Mouse (Mus musculus): ENCODE results near the gene Pcdh11x. TPM values are rescaled to one million over a fixed set of nuclear protein-coding genes. Genes with fewer than 3 reads are reported as not detected.
"Not testable (repeated sequence)": the region's sequence is repeated elsewhere in the genome, so short reads cannot be mapped to it uniquely, and the experiment has no call there.

Pcdh11x gene
- 1 to 10 TPM; 6.1 to 7.4 TPM for total RNA-seq (2021)
- long read RNA-seq, experiment 1, partial matches to known transcripts, result 1 of 3 reads
- long read RNA-seq, experiment 1, other reads (novel, unspliced or antisense), result 1 of 3 reads
- long read RNA-seq, experiment 2, partial matches to known transcripts, result 1 of 2 reads
- long read RNA-seq, experiment 2, other reads (novel, unspliced or antisense), result 1 of 2 reads

DNA sequence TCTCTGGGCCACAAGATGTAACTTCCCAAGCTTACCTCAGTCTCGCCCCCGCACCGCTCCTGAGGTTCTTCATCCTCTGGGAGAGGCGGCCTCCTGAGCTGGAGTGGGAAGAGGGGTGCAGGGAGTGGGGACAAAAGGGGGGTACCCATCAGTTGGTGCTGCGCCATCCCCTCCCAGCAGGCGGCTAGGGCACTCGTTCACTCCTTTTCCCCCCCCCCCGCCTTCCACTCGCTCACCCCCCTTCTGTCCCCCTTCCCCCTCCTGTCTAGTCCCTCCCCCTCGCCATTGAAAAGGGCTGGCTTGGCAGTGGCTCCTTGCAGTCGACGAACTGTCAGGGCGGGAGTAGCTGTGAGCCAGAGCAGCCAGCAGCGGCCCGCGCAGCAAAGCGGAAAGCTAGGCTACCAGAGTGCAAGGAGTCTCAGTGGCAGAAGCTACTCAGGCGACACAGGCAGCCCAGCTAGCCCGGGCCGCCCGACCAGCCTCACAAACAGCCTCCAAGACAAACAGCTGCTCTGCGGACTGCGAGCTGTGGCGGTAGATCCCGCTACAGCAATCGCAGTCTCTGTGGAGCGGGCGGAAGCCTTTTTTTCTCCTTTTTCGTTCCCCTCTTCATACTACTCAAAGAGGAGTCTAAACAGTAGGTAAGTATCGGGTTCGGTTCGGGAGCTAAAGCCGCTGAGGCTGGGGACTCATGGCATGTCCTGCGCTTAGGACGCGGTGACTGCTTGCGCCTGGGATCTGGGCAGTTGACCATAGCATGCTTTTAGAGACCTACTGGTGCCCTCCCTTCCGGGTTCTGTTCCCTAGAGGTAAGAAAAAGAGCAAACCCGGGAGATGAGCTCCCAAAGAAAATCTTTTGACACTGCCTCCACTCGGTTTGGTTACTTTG lies at the start of gene Pcdh11x:
Pcdh11x (plus strand) TSS at position 249 of the 889 bp plus-strand sequence.
- Histone ChIP-seq H3K27ac (peak within 1 kb of the TSS; percentile 41; the same call in 1 of the 2 replicates), H3K4me3 (peak within 1 kb of the TSS; percentile 61)
- DNase-seq (ENCODE audit: low spot score in 2 of 2), result peak; percentile 28 to 36
- peak; percentile 47 for TF ChIP-seq CTCF (conservative IDR thresholded peaks at IDR 0.05)

DNA sequence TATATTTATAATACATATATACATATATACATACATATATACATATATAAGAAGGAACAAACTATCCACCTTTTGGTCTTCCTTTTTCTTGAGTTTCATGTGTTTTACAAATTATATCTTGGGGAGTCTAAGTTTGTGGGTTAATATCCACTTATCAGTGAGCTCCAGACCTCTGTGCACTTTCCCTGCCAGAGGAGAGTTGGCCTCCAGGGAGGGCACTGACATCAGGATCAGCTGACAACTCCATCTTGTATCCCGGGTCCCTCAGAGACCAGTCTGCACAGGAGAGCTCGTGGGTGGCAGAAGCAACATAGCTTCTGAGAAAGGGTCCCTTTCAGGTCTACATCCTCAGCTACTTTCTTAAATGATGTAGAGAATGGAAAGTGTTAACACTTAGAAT lies 30.0 kb upstream of the Pcdh11x start:
- no peak for DNase-seq (ENCODE audit: low spot score in 2 of 2)
- no peak for TF ChIP-seq CTCF (conservative IDR thresholded peaks at IDR 0.05)
- H3K4me3 ChIP-seq, result no peak overlapping the region
- H3K27ac ChIP-seq, result no peak overlapping the region

DNA sequence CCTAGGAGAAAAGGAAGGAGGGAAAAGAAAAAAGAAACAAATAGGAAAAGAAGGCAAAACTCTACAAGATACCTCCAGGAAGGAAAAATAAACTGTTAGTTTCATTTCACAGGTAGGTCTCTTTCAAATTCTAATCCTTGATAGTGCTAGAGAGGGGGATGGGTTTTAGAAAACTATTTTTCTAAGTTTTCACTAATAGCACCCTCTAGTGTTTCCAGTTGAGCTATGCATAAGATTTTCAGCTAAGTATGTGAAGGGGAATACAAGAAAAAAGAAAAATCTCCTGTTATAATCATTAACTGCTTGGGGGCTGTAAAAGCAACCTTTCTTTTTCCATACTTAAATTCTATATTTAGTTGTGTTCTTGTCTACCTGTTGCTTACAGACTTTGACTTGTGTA lies 4.5 kb upstream of the Pcdh11x start:
- Histone ChIP-seq H3K27ac (no peak overlapping the region), H3K4me3 (no peak overlapping the region)
- TF ChIP-seq CTCF (conservative IDR thresholded peaks at IDR 0.05), result peak; percentile 76
- no peak for DNase-seq (ENCODE audit: low spot score in 2 of 2)

DNA sequence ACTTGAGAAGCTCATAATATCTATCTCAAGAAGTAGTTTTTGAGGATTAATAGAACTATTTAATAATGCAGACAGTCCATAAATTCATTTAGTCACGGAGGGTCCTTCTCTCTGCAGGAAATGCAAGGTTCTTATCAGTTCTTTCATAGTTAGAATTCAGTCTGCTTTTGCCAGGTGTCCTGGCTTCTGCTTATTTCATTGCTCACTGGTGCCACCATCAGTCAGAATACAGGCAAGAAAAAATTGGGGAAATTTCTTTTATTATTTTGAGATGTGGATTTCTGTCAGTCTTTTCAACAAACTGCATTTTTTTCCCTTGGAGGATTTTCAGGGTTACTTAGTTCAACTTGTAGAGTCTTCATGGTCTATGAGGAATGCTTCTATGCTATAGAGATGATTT lies 2.6 kb upstream of the Pcdh11x start:
- Histone ChIP-seq H3K27ac (no peak overlapping the region), H3K4me3 (no peak overlapping the region)
- TF ChIP-seq CTCF (conservative IDR thresholded peaks at IDR 0.05), result peak; percentile 75
- no peak for DNase-seq (ENCODE audit: low spot score in 2 of 2)

DNA sequence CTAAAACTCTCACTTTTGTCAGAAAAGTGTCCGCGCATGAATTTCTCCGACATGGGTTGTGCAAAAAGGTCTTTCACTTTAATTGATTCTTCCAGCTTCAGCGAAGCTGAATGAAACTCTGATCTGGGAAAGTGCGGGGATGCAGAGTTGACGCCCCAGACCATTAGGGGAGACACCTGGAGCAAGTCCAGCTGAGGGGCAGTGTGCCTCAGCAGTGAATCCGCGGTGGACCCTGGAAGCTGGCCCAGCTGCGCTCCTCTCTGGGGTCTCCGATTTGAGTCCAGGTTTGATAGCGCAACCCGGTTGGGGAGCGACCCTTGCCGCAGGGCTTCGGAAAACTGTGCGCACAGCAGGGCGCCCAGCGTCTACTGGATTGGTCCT lies 831 bp downstream of the Pcdh11x start:
- Histone ChIP-seq H3K27ac (no peak overlapping the region), H3K4me3 (peak overlapping the region; percentile 61)
- TF ChIP-seq CTCF (conservative IDR thresholded peaks at IDR 0.05), result no peak
- no peak for DNase-seq (ENCODE audit: low spot score in 2 of 2)

DNA sequence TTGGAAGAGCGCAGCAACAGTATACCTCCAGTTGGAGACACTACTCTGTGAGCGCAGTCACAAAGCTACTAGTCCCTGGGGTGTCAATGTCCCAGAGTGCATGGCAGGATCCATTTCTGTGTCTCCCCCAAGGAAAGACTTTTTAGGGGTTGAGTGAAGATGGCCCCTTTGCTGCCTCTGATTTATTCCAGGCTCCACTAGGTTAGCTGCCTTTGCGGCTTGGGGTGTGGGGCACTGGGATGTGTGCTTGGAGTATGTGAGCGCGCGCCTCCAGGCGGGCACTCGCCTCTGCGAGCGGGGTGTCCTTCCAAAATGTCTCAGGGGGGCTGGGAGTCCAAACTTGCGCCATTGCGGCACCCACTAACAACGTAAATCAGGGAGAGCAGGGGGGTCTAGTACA lies 1.6 kb downstream of the Pcdh11x start:
- Histone ChIP-seq H3K27ac (no peak overlapping the region), H3K4me3 (peak overlapping the region; percentile 61)
- DNase-seq (ENCODE audit: low spot score in 2 of 2), result peak in 1 of 2 experiments; percentile 12
- TF ChIP-seq CTCF (conservative IDR thresholded peaks at IDR 0.05), result 0 out of 2 replicates have a peak, but pooled peaks have one; percentile 10

DNA sequence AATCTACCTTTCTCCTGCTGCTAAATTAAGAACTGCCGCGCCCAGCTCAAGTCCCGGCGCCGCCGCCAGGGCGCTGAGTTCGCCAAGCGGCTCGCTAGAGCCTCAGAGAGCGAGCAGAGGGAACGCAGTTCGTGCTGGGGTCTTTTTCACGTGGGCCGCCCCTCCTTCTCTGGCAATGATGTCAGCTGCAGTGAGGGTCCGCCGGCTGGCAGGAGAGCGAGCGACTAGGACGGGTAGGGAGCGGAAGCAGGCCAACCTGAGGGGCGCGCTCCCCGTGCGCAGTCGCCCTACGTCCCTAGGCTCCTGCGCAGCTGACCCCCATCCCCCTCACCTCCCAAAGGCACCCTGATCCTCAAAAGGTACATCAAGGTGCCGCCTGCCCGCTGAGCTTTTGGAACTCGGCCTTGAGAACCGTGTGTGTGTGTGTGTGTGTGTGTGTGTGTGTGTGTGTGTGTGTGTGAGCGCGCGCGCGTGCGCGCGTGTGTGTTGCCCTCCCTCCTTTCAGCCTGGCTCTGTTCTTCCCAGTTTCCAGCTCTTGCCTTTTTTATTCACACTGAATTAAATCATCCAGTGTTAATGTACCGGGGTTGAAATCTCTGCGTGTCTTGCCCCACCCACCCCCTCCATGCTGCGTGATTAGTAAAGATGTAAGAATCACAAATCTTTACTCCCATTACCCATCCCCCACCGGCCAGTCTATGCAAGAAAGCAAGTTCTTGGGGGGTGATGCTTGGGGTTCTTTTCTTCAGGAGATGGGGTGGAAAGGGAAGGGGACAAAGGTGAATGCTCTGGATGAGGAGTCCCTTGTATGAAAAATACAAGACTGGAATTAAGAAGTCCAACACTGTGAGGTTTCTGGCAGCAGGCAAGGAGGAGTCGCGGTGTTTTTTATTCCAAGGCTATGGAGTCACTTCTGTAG lies 3.0 kb downstream of the Pcdh11x start:
- peak in 1 of 2 experiments; percentile 18 for DNase-seq (ENCODE audit: low spot score in 2 of 2)
- peak overlapping the region; percentile 77 for H3K27ac ChIP-seq
- peak; percentile 59 for TF ChIP-seq CTCF (conservative IDR thresholded peaks at IDR 0.05)

DNA sequence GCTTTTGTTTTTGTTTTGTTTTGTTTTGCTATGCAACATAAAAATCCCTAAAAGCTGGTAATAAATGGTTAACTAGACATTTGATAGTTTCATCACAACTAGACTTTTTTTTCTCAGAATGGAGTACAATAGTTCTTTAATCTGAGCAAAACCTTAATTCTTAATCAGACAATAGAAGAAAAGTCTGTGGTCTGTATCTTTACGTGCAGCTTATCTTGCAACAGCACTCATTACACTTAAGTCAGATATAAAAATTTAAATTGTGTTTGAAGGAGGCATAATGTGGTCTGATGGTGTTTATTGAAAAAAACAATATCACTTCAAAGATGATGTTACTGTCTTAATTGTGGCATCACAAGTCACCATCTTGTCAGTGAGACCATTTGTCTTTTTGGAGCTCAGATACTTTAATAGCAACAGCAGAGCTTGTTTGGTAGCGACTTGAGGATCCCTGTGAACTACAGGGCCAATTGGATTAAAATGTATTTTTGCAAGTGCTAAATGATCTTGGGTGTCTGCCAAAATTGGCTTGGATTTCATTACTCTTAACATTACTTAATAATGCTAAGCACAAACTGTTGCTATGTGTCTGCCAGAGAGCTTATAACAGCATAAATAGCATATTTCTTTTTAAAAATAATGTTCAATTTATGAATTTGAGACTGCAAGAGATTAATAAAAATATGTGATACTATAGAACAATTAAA lies 11.6 kb downstream of the Pcdh11x start:
- no peak overlapping the region for H3K27ac ChIP-seq
- H3K4me3 ChIP-seq, result no peak overlapping the region
- no peak for TF ChIP-seq CTCF (conservative IDR thresholded peaks at IDR 0.05)
- no peak for DNase-seq (ENCODE audit: low spot score in 2 of 2)

More for the DNA sequence above, 3.0 kb downstream of the Pcdh11x start:
- peak overlapping the region; percentile 61 for H3K4me3 ChIP-seq

DNA sequence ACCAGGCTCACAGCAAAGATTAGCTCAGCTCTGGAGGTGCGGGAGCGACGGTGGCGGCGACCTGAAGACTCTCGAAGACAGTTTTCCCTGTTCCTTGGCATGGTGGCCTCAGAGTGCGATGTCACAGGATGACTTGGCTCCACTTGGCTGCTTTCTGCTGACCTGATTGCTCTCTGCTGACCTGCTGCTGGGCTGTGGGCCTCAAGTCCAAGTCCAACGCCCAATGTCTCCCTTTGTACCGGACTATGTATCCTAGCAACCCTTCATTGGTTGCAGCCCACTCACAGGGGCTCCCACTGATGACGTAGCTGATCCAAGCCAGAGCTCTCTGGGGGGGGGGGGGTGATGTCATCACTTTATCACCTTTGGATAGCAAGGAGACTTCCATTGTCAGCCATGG lies 22.9 kb downstream of the Pcdh11x start, which contains the start of gene H2afb3:
H2afb3 (minus strand) TSS at position 101 of the 400 bp plus-strand sequence.
- not testable (repeated sequence) for H3K27ac ChIP-seq; H3K4me3 ChIP-seq; DNase-seq (ENCODE audit: low spot score in 2 of 2)

DNA sequence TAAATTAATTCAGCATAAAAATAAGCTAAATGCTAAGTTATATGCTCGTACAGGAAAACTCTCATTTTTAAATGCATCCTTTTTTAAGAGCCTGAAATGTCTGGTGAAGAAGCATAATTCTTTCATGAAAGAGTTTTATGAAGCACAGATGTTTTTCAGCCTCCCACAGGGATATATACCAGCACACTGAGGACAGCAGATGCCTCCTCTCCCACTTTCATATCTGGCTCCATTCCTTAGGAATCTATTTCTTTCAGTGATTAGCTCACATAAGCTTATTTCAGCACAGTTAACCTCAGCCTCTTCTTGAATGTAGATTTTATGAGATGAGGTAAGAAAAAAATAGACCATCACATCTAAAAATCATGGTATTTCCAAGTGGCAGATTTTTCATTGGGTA lies 176.2 kb downstream of the Pcdh11x start:
- DNase-seq (ENCODE audit: low spot score in 2 of 2), result peak in 1 of 2 experiments; percentile 3
- Histone ChIP-seq H3K4me3 (no peak overlapping the region), H3K27ac (no peak overlapping the region)
- TF ChIP-seq CTCF (conservative IDR thresholded peaks at IDR 0.05), result no peak

DNA sequence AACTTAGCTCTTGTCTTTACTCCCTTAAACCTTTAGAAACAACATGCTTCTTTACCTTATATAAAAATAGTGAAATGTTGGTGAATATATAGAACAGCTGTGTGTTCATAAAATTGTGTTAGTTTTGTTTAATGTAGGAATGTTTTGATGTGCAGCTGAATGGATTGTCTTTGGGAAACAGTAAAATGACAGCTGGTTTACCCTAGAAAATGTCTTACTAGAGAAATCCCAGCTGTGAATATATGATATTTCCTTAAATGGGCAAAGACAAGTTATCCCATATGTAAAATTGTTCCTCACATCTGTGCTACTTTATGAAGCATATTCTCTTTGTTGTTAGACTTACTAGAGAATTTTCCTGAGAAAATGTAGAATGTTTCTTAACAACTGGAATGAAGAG lies 196.4 kb downstream of the Pcdh11x start:
- no peak for DNase-seq (ENCODE audit: low spot score in 2 of 2)
- Histone ChIP-seq H3K4me3 (no peak overlapping the region), H3K27ac (no peak overlapping the region)
- TF ChIP-seq CTCF (conservative IDR thresholded peaks at IDR 0.05), result no peak

DNA sequence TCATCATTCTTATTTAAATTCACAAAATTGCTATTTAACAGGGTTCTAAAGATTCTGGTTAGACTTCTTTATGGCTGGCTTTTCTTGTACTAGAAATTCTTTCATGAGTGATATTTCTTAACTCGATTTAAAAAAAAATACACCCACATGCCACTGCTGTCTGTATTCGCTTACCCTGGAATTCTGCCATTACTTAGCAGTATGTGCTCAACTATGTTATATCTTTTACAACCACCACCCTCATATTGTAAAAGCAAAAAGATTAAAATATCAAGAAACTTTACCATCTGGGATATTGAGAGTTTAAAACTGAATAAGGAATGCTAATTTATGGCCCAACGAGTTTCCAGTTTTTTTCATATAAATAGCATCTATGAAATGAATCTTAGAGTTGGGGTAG lies 234.9 kb downstream of the Pcdh11x start:
- no peak overlapping the region for H3K27ac ChIP-seq
- TF ChIP-seq CTCF (conservative IDR thresholded peaks at IDR 0.05), result no peak
- no peak overlapping the region for H3K4me3 ChIP-seq
- DNase-seq (ENCODE audit: low spot score in 2 of 2), result peak in 1 of 2 experiments; percentile 11
